Mouse (Mus musculus) heart, embryonic 11.5 days (tissue): ENCODE measurements at regions not wholly inside any gene's neighbourhood (a gene's known extent, or its start where the extent isn't known, plus 50 kb on each side); places are given as distances from the start of the nearest gene placed in this dataset.

Source experiments
- ATAC-seq: fragments of 200-750 bp; cut with Nextera tagmentation; replicated peaks from 2 replicates; pipeline ENCODE4 v1.8.0; 2017; ENCODE audit warnings: moderate library complexity; ENCODE audit not compliant: insufficient number of reproducible peaks, low FRiP score, low TSS enrichment
- H3K27ac ChIP-seq: fragments of 300-500 bp; sonication (generic); 2 replicates; pipeline ENCODE4 v1.5.1; 2014; ENCODE audit warnings: mild to moderate bottlenecking, low read depth, low read length
- H3K27me3 ChIP-seq: fragments of 300-500 bp; sonication (generic); 2 replicates; pipeline ENCODE4 v1.6.1; 2014; ENCODE audit warnings: mild to moderate bottlenecking, low read length, mixed read lengths; ENCODE audit not compliant: control insufficient read depth, insufficient read depth
- H3K36me3 ChIP-seq: fragments of 300-500 bp; sonication (generic); 2 replicates; pipeline ENCODE4 v1.6.1; 2014; ENCODE audit warnings: mild to moderate bottlenecking, low read length, moderate library complexity, mixed read lengths; ENCODE audit not compliant: control insufficient read depth, insufficient read depth
- H3K4me1 ChIP-seq: fragments of 300-500 bp; sonication (generic); 2 replicates; pipeline ENCODE4 v1.6.1; 2014; ENCODE audit warnings: low read length; ENCODE audit not compliant: control insufficient read depth, insufficient read depth
- H3K4me2 ChIP-seq: fragments of 300-500 bp; sonication (generic); 2 replicates; pipeline ENCODE4 v1.6.1; 2014; ENCODE audit warnings: mild to moderate bottlenecking, moderate library complexity
- H3K4me3 ChIP-seq: fragments of 300-500 bp; sonication (generic); 2 replicates; pipeline ENCODE4 v1.5.1; 2014; ENCODE audit warnings: low read depth, low read length
- H3K9ac ChIP-seq: fragments of 300-500 bp; sonication (generic); 2 replicates; pipeline ENCODE4 v1.6.1; 2014; ENCODE audit warnings: mild to moderate bottlenecking, low read depth, low read length, moderate library complexity
- H3K9me3 ChIP-seq: fragments of 300-500 bp; sonication (generic); replicated peaks from 2 replicates; pipeline ENCODE4 v1.6.1; 2016; ENCODE audit warnings: low read length; ENCODE audit not compliant: control insufficient read depth
- WGBS: fragments of 180-500 bp; shearing (Covaris S2); extraction: QIAGEN DNeasy Blood & Tissue Kit; methylation state at CpG from one replicate; pipeline ENCODE4 v1.1.7; 2014; ENCODE audit not compliant: insufficient replicate concordance; 5-methylcytosine and 5-hydroxymethylcytosine counted together

- no peak for ATAC-seq
- Histone ChIP-seq H3K4me2 (peak overlapping the region; percentile 51; the same call in 1 of the 2 replicates), H3K27ac (peak overlapping the region; percentile 75; the same call in 1 of the 2 replicates), H3K9me3 (no peaks in the 10 kb centered on the region), H3K4me3 (no peak overlapping the region), H3K9ac (no peak overlapping the region), H3K36me3 (no peaks in the 10 kb centered on the region), H3K4me1 (peaks cover 37% of the 10 kb centered on the region), H3K27me3 (no peaks in the 10 kb centered on the region)
- 51% methylated on average over 7 of the region's 7 CpGs for WGBS
Measured at GRCm38 (mm10) chr14:25226840-25227506, 232.0 kb upstream of the Zmiz1 start.

- H3K9me3 ChIP-seq: no peaks in the 10 kb centered on the region
- H3K9ac ChIP-seq: no peak overlapping the region
- H3K4me1 ChIP-seq: peaks cover 39% of the 10 kb centered on the region
- H3K27me3 ChIP-seq: no peaks in the 10 kb centered on the region
- H3K36me3 ChIP-seq: no peaks in the 10 kb centered on the region
- H3K4me3 ChIP-seq: no peak overlapping the region
- ATAC-seq: no peak
- H3K4me2 ChIP-seq: no peak overlapping the region
- 81% methylated on average over 13 of the region's 13 CpGs for WGBS
- H3K27ac ChIP-seq: no peak overlapping the region
Measured at GRCm38 (mm10) chr14:25228321-25229047, 230.5 kb upstream of the Zmiz1 start.

- no peaks in the 10 kb centered on the region for H3K27me3 ChIP-seq
- H3K9ac ChIP-seq: no peak overlapping the region
- 0 out of 2 replicates have a peak overlapping the region, but pooled peaks have one; percentile 15 for H3K27ac ChIP-seq
- no peaks in the 10 kb centered on the region for H3K36me3 ChIP-seq
- H3K4me1 ChIP-seq: peaks cover 37% of the 10 kb centered on the region
- no peak for ATAC-seq
- H3K4me3 ChIP-seq: no peak overlapping the region
- no peaks in the 10 kb centered on the region for H3K9me3 ChIP-seq
- WGBS: 47% methylated on average over 6 of the region's 6 CpGs
- H3K4me2 ChIP-seq: no peak overlapping the region
Measured at GRCm38 (mm10) chr14:25229569-25229968, 229.4 kb upstream of the Zmiz1 start.

- Histone ChIP-seq H3K9me3 (no peaks in the 10 kb centered on the region), H3K4me2 (no peak overlapping the region), H3K27ac (peak overlapping the region; percentile 1; the same call in 1 of the 2 replicates), H3K9ac (no peak overlapping the region), H3K27me3 (no peaks in the 10 kb centered on the region), H3K4me1 (peaks cover 21% of the 10 kb centered on the region), H3K4me3 (no peak overlapping the region), H3K36me3 (no peaks in the 10 kb centered on the region)
- peak; percentile 74 for ATAC-seq
- WGBS: 40% methylated on average over 1 of the region's 1 CpGs
Measured at GRCm38 (mm10) chr14:25231881-25232280, 227.1 kb upstream of the Zmiz1 start.

GRCm38 (mm10) chr14:25236421-25236973, 222.5 kb upstream of the Zmiz1 start:
- WGBS: 72% methylated on average over 13 of the region's 13 CpGs
- Histone ChIP-seq H3K9ac (no peak overlapping the region), H3K4me3 (no peak overlapping the region), H3K4me2 (no peak overlapping the region), H3K27ac (no peak overlapping the region), H3K27me3 (no peaks in the 10 kb centered on the region), H3K9me3 (no peaks in the 10 kb centered on the region), H3K36me3 (no peaks in the 10 kb centered on the region), H3K4me1 (peaks cover 8% of the 10 kb centered on the region; the same call in 1 of the 2 replicates)
- no peak for ATAC-seq

GRCm38 (mm10) chr14:25239335-25239960, 219.5 kb upstream of the Zmiz1 start:
- ATAC-seq: no peak
- no peak overlapping the region for H3K9ac ChIP-seq
- WGBS: 74% methylated on average over 3 of the region's 3 CpGs

GRCm38 (mm10) chr14:25242753-25243152, 216.2 kb upstream of the Zmiz1 start:
- no peak overlapping the region for H3K27ac ChIP-seq
- 73% methylated on average over 5 of the region's 5 CpGs for whole genome bisulfite sequencing
- H3K4me2 ChIP-seq: no peak overlapping the region
- H3K4me1 ChIP-seq: peaks cover 10% of the 10 kb centered on the region; the same call in 1 of the 2 replicates
- no peak for ATAC-seq
- no peak overlapping the region for H3K9ac ChIP-seq
- H3K27me3 ChIP-seq: no peaks in the 10 kb centered on the region
- no peak overlapping the region for H3K4me3 ChIP-seq
- H3K9me3 ChIP-seq: no peaks in the 10 kb centered on the region
- H3K36me3 ChIP-seq: no peaks in the 10 kb centered on the region

More at GRCm38 (mm10) chr14:25239335-25239960, 219.5 kb upstream of the Zmiz1 start:
- no peaks in the 10 kb centered on the region for H3K36me3 ChIP-seq
- no peak overlapping the region for H3K4me2 ChIP-seq
- no peaks in the 10 kb centered on the region for H3K27me3 ChIP-seq
- H3K9me3 ChIP-seq: no peaks in the 10 kb centered on the region
- H3K4me3 ChIP-seq: no peak overlapping the region
- H3K4me1 ChIP-seq: peaks cover 10% of the 10 kb centered on the region; the same call in 1 of the 2 replicates
- no peak overlapping the region for H3K27ac ChIP-seq

GRCm38 (mm10) chr14:25243289-25243688, 215.7 kb upstream of the Zmiz1 start:
- H3K9ac ChIP-seq: 0 out of 2 replicates have a peak overlapping the region, but pooled peaks have one; percentile 16
- H3K4me2 ChIP-seq: peak overlapping the region; percentile 6; the same call in 1 of the 2 replicates
- no peak overlapping the region for H3K4me3 ChIP-seq
- H3K36me3 ChIP-seq: no peaks in the 10 kb centered on the region
- ATAC-seq: no peak
- H3K27ac ChIP-seq: 0 out of 2 replicates have a peak overlapping the region, but pooled peaks have one; percentile 22
- WGBS: 20% methylated on average over 4 of the region's 4 CpGs
- H3K27me3 ChIP-seq: no peaks in the 10 kb centered on the region
- peaks cover 10% of the 10 kb centered on the region; the same call in 1 of the 2 replicates for H3K4me1 ChIP-seq
- H3K9me3 ChIP-seq: no peaks in the 10 kb centered on the region
